Mouse (Mus musculus): Measurements from ENCODE around the gene Raver1. TPM values are rescaled to one million over a fixed set of nuclear protein-coding genes. Genes with fewer than 3 reads are reported as not detected.

Gene Raver1
- polyA plus RNA-seq, 1 experiment from 2014 or later, result 47.3 TPM

DNA sequence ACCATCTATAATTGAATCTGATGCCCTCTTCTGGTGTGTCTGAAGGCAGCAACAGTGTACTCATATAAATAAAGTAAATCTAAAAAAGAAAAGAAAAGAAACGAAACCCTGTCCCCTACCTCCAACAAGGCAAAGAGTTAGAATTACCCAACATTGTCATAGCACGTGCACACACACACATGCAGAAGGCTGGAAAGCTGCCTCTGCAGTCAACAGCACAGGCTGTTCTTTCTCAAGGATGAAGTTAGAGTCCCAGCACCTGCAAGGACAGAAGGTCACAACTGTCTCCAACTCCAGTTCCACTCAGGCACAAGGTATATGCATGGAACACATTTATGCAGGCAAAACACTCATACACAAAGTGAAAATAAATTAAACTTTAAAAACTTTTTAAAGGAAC lies 10.3 kb upstream of the Raver1 start:
- H3K9ac ChIP-seq, result no peak overlapping the region
- ATAC-seq (ENCODE audit: extremely low read depth, insufficient number of reproducible peaks, low FRiP score, low TSS enrichment), result no peak
- H3K9me3 ChIP-seq, result no peaks in the 10 kb centered on the region
- no peaks in the 10 kb centered on the region for H3K27me3 ChIP-seq (replicated peaks)
- peaks cover 21% of the 10 kb centered on the region for H3K36me3 ChIP-seq
- 94% methylated on average over 2 of the region's 2 CpGs for WGBS
- no peak overlapping the region for H3K27ac ChIP-seq (replicated peaks)
- H3K4me2 ChIP-seq, result no peak overlapping the region
- peaks cover 16% of the 10 kb centered on the region for H3K4me1 ChIP-seq
- no peak overlapping the region for H3K4me3 ChIP-seq

DNA sequence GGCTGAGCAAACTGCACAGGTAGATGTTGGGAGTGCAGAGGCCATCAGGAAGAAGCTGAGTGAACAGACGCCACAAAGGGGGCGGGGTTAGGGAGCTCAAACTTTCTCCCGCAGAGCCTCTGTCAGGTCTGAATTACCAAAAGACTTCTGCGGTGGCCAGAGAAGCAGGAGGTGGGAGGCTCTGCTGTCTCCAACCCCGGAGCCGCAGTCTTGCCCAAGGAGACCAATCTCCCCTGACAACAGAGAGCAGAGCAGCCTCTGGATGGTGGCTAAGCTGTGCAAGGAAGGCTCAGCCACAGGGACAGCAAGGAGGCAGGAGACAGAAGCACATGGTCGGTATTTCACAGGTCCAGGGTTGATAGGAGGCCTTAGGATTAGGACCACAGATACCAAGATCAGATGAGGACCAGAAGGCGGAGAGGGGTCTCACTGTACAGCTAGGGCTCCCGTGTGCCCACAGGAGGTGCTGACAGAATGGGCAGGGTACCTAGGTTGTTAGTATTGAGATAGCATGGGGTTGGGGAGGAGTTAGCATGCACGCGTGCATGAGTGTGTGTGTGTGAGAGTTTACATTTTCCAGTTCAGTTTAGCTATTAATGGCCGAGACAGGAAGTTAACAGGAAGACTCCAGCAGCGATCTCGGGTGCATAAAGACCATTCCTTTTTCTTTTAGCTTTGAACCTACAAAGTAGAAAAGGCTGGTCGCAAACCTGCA lies 8.8 kb upstream of the Raver1 start:
- peak overlapping the region; percentile 18; the same call in 1 of the 2 replicates for H3K4me2 ChIP-seq

DNA sequence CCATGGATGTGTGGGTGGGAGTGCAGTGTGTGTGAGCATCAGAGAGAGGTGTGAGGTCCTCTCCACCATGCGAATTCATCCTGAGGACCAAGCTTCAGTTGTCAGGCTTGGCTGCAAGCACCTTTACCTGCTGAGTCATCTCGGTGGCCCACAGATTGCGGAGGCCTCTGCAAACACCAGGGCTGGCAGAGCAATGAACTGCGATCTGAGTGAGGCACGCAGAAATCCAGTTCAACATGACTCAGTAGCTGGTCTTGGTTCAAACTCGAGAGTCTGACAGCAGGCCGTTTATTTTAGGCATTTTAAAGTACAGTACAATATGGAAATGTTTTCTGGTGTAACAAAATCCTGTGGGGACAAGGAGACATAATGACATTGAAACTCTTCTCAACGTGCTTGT lies 6.0 kb upstream of the Raver1 start:
- no peaks in the 10 kb centered on the region for H3K9me3 ChIP-seq
- peaks cover 16% of the 10 kb centered on the region for H3K4me1 ChIP-seq
- H3K9ac ChIP-seq, result no peak overlapping the region
- ATAC-seq (ENCODE audit: extremely low read depth, insufficient number of reproducible peaks, low FRiP score, low TSS enrichment), result no peak
- no peaks in the 10 kb centered on the region for H3K36me3 ChIP-seq
- no peak overlapping the region for H3K4me2 ChIP-seq
- no peak overlapping the region for H3K4me3 ChIP-seq
- 56% methylated on average over 8 of the region's 8 CpGs for WGBS
- no peaks in the 10 kb centered on the region for H3K27me3 ChIP-seq (replicated peaks)
- 0 out of 2 replicates have a peak overlapping the region, but pooled peaks have one; percentile 20 for H3K27ac ChIP-seq (replicated peaks)

More for the DNA sequence above, 8.8 kb upstream of the Raver1 start:
- no peak for ATAC-seq (ENCODE audit: extremely low read depth, insufficient number of reproducible peaks, low FRiP score, low TSS enrichment)
- H3K4me1 ChIP-seq, result peaks cover 16% of the 10 kb centered on the region
- H3K27me3 ChIP-seq (replicated peaks), result no peaks in the 10 kb centered on the region
- 37% methylated on average over 15 of the region's 15 CpGs for WGBS
- H3K36me3 ChIP-seq, result peaks cover 11% of the 10 kb centered on the region; the same call in 1 of the 2 replicates
- H3K9me3 ChIP-seq, result no peaks in the 10 kb centered on the region
- no peak overlapping the region for H3K4me3 ChIP-seq
- H3K9ac ChIP-seq, result peak overlapping the region; percentile 37; the same call in 1 of the 2 replicates
- no peak overlapping the region for H3K27ac ChIP-seq (replicated peaks)

DNA sequence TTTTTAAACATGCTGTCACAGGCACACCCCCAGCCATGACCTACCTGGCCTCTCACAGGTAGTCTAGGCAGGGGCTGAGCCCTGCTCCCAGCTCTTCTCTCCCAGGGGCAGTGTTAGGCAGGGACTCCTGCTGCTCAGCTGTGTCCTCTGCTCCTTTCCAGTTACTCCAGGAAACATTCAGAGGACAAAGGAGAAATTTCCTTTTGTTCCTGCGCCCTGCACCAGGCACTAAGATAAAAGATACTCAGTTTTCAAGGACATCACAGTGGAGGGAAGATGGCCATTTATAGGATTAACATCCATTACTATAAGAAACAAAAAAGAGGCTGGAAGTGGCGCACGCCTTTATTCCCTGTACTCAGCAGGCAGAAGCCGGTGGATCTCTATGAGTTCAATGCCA lies 4.2 kb upstream of the Raver1 start:
- Histone ChIP-seq H3K9me3 (no peaks in the 10 kb centered on the region), H3K27ac (replicated peaks) (no peak overlapping the region), H3K27me3 (replicated peaks) (no peaks in the 10 kb centered on the region), H3K9ac (no peak overlapping the region), H3K36me3 (no peaks in the 10 kb centered on the region), H3K4me2 (no peak overlapping the region), H3K4me3 (no peak overlapping the region), H3K4me1 (peaks cover 21% of the 10 kb centered on the region)
- ATAC-seq (ENCODE audit: extremely low read depth, insufficient number of reproducible peaks, low FRiP score, low TSS enrichment), result no peak
- 90% methylated on average over 4 of the region's 4 CpGs for WGBS

DNA sequence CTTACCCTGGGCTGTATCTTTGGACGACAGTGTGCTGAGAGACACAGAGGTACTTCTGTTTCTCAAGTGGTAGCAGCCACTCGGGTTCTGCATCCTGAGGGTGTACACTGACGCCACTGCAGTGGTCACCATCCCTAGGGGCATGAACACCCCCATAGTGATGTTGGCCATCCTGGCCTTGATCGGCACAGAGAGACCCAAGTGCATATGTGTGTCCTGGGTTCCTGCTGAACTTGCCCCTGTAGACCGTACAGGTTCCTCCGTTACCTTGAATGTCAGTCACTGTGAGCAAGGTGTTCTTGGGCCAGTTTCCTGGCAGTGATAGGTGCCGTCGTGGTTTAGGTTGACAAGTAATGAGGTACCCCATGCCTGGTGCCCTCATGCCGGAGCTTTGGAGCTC lies 1.6 kb upstream of the Raver1 start:
- Histone ChIP-seq H3K4me1 (peaks cover 39% of the 10 kb centered on the region), H3K27me3 (replicated peaks) (no peaks in the 10 kb centered on the region), H3K9me3 (no peaks in the 10 kb centered on the region), H3K4me2 (no peak overlapping the region), H3K36me3 (peaks cover 22% of the 10 kb centered on the region), H3K4me3 (no peak overlapping the region), H3K9ac (no peak overlapping the region), H3K27ac (replicated peaks) (no peak overlapping the region)
- ATAC-seq (ENCODE audit: extremely low read depth, insufficient number of reproducible peaks, low FRiP score, low TSS enrichment), result no peak
- 89% methylated on average over 9 of the region's 9 CpGs for WGBS

DNA sequence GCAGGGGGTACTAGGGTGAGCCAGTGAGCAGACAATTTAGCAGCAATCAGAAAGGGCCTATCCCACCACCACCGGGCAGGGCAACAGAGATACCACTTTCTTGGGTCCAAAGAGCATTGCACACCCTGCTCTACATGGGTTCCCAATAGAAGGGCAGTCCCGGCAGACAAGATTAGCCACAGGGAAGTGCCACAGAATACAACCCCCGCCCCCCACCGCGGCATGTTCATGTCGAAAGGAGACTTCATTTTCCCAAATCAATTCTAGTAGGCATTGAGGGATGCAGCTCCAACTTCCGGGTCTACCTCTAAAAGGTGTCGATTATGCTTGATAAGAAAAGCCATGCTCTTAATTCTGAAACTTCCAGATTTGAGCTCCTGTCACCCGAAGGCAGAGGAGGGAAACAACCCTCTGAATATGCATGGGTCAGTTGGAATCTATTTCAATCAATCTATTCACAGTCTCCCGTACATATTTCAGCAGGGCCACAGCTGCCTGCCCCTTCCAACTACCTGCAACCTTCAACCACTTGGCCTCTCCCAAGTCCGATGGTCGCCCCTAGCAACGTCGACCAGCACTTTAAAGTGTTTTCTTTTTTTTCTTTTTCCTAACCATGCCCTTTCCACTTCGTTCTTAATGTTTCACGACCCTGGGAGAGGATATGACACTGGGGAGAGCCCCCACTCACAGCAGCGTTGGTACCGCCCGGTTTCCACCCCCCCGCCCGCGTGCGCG lies 669 bp downstream of the Raver1 start:
- Histone ChIP-seq H3K4me3 (peak overlapping the region; percentile 80), H3K27ac (replicated peaks) (peak overlapping the region; percentile 94), H3K27me3 (replicated peaks) (no peaks in the 10 kb centered on the region), H3K4me1 (peaks cover 30% of the 10 kb centered on the region), H3K36me3 (peaks cover 44% of the 10 kb centered on the region), H3K9me3 (no peaks in the 10 kb centered on the region), H3K4me2 (peak overlapping the region; percentile 77), H3K9ac (peak overlapping the region; percentile 93)
- no peak for ATAC-seq (ENCODE audit: extremely low read depth, insufficient number of reproducible peaks, low FRiP score, low TSS enrichment)
- WGBS, result 3% methylated on average over 24 of the region's 24 CpGs

DNA sequence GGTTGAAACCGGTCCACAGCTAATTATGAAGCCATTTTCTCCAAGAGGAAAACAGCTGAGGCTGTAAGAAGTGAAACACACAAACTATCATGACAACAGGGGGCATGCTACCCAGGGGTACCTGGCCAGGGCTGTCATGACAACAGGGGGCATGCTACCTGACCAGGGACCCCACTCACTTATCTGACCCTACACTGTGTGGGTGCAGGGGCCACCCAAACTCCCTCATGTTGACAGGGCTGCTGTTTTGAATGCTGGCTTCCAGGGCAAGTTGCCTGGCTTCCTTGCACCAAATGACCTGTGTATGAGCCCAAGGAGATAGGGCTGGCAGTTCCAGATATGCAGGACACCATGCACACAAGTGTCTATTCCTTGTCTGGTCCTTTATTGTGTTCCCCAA lies 1.3 kb downstream of the Raver1 start:
- Histone ChIP-seq H3K4me1 (peaks cover 30% of the 10 kb centered on the region), H3K9me3 (no peaks in the 10 kb centered on the region), H3K36me3 (peaks cover 50% of the 10 kb centered on the region), H3K9ac (peak overlapping the region; percentile 93), H3K4me2 (peak overlapping the region; percentile 77), H3K27me3 (replicated peaks) (no peaks in the 10 kb centered on the region), H3K27ac (replicated peaks) (no peak overlapping the region), H3K4me3 (peak overlapping the region; percentile 80)
- no peak for ATAC-seq (ENCODE audit: extremely low read depth, insufficient number of reproducible peaks, low FRiP score, low TSS enrichment)
- WGBS, result 89% methylated on average over 1 of the region's 1 CpGs

DNA sequence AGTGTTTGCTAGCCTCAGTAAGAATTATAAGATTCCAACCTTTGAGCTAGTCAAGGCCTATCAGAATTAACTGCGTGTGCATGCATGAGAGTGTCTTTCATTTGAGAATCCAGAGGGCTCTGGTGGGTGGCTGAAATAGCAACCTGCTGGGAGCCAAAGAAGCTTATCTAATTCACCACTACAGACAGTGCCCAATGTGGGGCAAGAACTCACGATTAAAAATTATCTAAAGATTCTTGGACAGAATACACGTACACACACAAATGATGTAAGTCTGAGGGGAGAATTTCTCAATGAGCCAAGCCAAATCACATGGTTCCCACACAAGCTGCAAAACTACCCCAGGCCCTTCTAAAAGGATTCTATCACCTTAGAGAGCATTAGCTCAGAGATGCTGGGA lies 8.5 kb downstream of the Raver1 start:
- H3K27me3 ChIP-seq (replicated peaks), result no peaks in the 10 kb centered on the region
- no peak overlapping the region for H3K4me3 ChIP-seq
- no peak overlapping the region for H3K27ac ChIP-seq (replicated peaks)
- 59% methylated on average over 3 of the region's 3 CpGs for WGBS
- no peak overlapping the region for H3K9ac ChIP-seq
- H3K9me3 ChIP-seq, result no peaks in the 10 kb centered on the region
- H3K36me3 ChIP-seq, result peaks cover 96% of the 10 kb centered on the region
- no peak for ATAC-seq (ENCODE audit: extremely low read depth, insufficient number of reproducible peaks, low FRiP score, low TSS enrichment)
- H3K4me2 ChIP-seq, result no peak overlapping the region
- H3K4me1 ChIP-seq, result no peaks in the 10 kb centered on the region

DNA sequence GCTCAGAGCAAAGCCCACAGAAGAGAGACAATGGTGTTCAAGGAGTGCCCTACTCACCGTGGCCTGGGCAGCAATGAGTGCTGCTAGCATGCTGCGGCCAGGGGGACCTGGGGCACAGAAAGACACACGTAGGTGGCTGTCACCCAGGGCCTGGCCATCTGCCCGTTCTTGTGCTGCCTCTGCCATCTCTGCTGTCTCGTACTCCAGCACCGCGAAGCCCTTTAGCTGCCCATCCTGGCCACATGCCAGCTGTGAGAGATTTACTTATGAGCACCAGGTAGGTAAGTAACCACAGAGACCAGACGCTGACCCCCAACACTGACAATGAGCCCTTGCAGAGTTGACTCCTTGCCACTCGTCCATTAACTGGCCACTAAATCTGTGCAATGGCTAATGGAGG lies 10.7 kb downstream of the Raver1 start:
- no peak overlapping the region for H3K27ac ChIP-seq (replicated peaks)
- no peaks in the 10 kb centered on the region for H3K4me1 ChIP-seq
- H3K4me2 ChIP-seq, result no peak overlapping the region
- no peak overlapping the region for H3K4me3 ChIP-seq
- WGBS, result 79% methylated on average over 9 of the region's 9 CpGs
- no peaks in the 10 kb centered on the region for H3K27me3 ChIP-seq (replicated peaks)
- H3K9me3 ChIP-seq, result no peaks in the 10 kb centered on the region
- peaks cover 96% of the 10 kb centered on the region for H3K36me3 ChIP-seq
- ATAC-seq (ENCODE audit: extremely low read depth, insufficient number of reproducible peaks, low FRiP score, low TSS enrichment), result no peak
- H3K9ac ChIP-seq, result no peak overlapping the region

DNA sequence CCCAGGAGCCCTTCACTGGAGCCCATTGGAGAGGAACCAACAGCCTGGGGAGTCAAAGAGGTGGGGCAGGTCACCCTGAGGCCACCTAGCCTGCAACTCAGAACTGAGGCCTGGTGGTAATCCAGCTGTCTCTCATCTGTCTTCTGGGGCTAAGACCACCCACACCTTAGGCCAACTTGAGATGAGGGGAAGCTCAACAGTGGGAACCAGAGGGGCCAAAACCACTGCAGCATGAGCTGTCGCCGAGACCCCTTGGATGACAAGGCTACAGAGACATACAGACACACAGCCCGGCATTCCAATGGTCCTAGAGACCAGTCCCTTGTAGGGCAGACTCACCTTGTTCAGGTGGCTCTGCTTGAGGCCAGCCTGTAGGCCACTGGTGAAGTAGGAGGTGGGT lies 16.2 kb downstream of the Raver1 start:
- ATAC-seq (ENCODE audit: extremely low read depth, insufficient number of reproducible peaks, low FRiP score, low TSS enrichment), result no peak
- WGBS, result 88% methylated on average over 3 of the region's 3 CpGs

DNA sequence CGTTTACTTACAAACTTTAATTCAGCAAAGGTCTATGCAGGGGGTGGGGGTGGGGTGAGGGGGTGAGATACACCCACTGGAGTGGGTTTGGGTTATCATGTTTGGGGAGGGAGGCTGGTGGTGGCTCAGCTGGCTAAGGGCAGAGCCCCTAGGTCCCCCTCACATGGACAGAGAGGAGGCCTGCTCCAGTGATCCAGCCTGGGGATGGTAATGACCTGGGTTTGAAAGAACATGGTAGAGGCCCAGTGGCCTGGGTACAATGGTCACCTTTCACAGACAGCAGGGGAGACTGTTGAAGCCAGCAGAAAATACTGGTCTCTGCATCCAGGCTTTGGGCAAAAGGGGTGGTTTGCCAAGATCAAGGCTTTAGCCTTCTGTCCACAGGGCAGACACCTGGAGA lies 17.6 kb downstream of the Raver1 start:
- peaks cover 19% of the 10 kb centered on the region for H3K4me1 ChIP-seq
- peak overlapping the region; percentile 71; the same call in 1 of the 2 replicates for H3K27ac ChIP-seq (replicated peaks)
- no peaks in the 10 kb centered on the region for H3K27me3 ChIP-seq (replicated peaks)
- no peak overlapping the region for H3K4me3 ChIP-seq
- no peak overlapping the region for H3K4me2 ChIP-seq
- 74% methylated on average over 1 of the region's 1 CpGs for WGBS
- H3K9ac ChIP-seq, result no peak overlapping the region
- H3K36me3 ChIP-seq, result peaks cover 79% of the 10 kb centered on the region
- ATAC-seq (ENCODE audit: extremely low read depth, insufficient number of reproducible peaks, low FRiP score, low TSS enrichment), result no peak
- no peaks in the 10 kb centered on the region for H3K9me3 ChIP-seq

More for the DNA sequence above, 16.2 kb downstream of the Raver1 start:
- no peaks in the 10 kb centered on the region for H3K27me3 ChIP-seq (replicated peaks)
- H3K9me3 ChIP-seq, result no peaks in the 10 kb centered on the region
- peaks cover 19% of the 10 kb centered on the region for H3K4me1 ChIP-seq
- H3K4me3 ChIP-seq, result no peak overlapping the region
- H3K27ac ChIP-seq (replicated peaks), result no peak overlapping the region
- H3K9ac ChIP-seq, result no peak overlapping the region
- peaks cover 79% of the 10 kb centered on the region for H3K36me3 ChIP-seq
- H3K4me2 ChIP-seq, result no peak overlapping the region

Data from heart, embryonic 13.5 days (tissue).